Mouse (Mus musculus) heart, adult 8-10 months (tissue): ENCODE results near the gene Wnt1. TPM values are rescaled to one million over a fixed set of nuclear protein-coding genes. Genes with fewer than 3 reads are reported as not detected.

ENCODE experiments used
- DNase-seq: peaks from one replicate; pipeline ENCODE4 v3.0.0; 2022; ENCODE audit warnings: low spot score
- total RNA-seq, 4 experiments: library from RNA; stranded (reverse); gene quantifications; 2 replicates each; pipeline ENCODE4 v1.2.4; 2022

Gene Wnt1
- total RNA-seq, 4 experiments from 2014 or later, result not detected

GRCm38 (mm10) chr15:98834059-98834458, 44.4 kb downstream of the Wnt1 start:
- DNase-seq, result no peak

DNA sequence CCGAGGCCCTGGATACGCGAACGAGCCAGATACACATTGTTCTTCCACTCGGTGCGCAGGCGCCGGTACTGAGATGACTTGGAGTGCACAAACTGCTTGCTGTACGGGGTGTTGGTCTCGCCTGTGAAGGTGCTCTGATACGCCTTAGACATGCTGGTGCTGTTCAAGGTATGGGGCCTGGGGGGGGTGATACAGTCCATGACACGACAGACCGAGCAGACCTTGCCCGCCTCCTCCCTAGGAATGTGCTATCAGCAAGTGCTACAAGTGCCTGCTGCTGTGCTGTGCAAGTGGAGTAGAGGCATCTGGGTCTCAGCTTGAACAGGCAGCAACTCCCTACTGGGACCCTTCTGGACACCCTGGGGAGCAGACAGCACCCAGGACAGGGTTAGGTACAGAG, 45.6 kb downstream of the Wnt1 start:
- no peak for DNase-seq

DNA sequence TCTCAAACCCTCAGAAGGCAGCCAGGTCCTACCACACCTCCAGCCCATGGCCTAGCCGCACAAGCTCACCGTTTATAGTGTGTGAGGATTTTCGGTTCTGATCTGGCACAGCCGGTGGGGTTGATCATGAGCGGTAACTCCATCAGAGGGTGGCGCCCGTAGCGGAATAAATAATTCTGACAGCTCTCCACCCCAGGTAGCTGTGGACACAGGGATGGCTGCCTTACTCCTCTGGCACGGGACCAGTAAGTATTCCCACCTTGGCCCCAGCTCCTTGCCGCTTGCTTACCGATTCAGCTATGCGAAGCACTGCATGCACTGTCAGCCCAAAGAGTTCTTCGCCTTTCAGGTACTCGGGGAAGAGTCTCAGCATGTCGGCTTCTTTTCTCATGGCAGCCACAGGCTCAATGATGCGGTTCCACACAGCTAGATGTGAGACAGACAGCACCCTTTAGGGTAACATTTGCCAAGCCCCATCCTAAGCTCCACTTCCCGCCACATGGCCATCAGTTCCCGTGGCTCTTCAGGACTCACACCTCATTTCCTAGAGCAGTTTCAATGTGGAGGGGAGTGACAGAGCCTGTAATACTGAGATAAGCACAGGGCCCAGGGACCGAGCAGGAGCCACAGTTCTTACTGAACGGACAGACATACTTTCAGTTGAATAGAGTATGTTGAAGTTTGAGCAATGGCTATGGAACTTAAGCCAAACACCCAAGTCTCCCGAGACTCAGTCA, 47.5 kb downstream of the Wnt1 start:
- no peak for DNase-seq

GRCm38 (mm10) chr15:98837743-98838103, 48.1 kb downstream of the Wnt1 start:
- DNase-seq, result no peak

DNA sequence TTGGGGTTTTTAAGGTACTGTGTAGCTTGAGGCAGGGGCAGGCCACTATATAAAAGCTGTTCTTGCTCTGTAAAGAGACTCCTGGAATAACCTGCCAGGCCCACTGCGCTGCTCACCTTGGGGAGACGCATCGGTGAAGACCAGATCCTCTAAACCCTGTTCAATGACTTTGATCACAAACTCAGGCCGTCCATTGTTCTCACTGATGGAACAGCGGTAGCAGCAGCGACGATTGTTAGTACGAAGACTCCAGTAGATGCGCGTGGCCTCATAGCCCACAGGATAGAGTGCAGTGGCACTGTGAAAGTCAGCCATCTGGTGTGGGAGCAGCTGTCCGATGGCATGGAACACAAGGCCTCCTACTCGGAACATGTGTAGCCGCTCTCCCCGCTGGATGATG, 49.5 kb downstream of the Wnt1 start:
- no peak for DNase-seq

DNA sequence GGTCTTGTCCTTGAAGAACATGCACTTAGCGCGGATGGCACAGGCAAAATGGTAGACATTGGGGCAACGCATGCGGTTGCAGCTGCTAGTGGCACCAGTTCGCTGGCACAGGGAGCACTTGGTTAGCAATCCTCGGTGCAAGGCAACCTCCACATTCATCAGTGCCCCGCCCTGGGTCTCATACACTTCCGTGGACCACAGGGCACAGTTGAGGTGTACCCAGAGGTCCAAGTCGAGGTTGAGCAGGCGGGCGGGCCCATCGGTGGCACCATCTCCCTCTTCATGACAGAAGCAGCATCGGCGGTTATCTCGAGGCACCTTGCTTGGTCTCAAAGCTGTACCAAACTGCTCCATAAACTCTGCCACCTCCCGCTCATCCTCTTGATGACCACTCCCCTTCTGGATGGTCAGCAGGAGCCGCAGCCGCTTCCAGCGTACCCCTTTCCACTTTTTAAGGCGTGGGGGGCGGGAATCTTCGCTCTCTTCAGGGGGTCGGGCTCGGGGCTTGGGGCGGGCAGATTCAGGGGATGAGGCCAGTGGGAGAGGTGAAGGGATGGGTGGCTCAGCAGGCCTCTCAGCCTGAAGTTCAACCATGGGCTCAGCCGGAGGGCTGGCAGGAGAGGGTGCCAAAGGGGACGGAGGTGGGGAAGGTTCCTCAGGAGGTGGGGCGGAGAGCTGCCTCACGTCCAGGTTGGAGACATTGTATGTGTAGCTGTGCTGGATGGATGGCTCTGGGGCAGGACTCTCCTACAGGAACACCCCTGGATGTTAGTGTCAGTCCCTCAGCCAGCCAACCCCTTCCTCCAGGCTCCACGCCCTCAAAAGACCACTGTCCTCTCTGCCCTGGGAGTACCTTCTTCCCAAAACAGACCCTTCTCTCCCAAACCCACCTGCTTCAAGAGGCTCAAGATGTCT, 50.3 kb downstream of the Wnt1 start:
- DNase-seq, result no peak

Other genes starting within 250 kb of the Wnt1 start
- gene Ccnt1, start 218.9 kb upstream of the Wnt1 start, total RNA-seq, result 10 to 100 TPM; 26.7 to 34.8 (median 30.0) TPM
- 1 to 10 TPM; 1.6 to 4.2 (median 2.3) TPM for gene 4930415O20Rik, start 218.9 kb upstream of the Wnt1 start, total RNA-seq
- 100 to 1,000 TPM; 136 to 213 (median 183) TPM for gene Adcy6, start 179.8 kb upstream of the Wnt1 start, total RNA-seq
- gene Cacnb3, start 159.0 kb upstream of the Wnt1 start, total RNA-seq, result 1 to 10 TPM; 2.0 to 2.8 (median 2.6) TPM
- gene Ddx23, start 127.0 kb upstream of the Wnt1 start, total RNA-seq, result 10 to 100 TPM; 53.2 to 61.7 (median 56.4) TPM
- 1 to 10 TPM in 3 of 4 experiments, under 1 TPM in 1; 1.00 to 2.1 (median 1.2) TPM for gene Rnd1, start 112.4 kb upstream of the Wnt1 start, total RNA-seq
- gene Ccdc65, start 81.7 kb upstream of the Wnt1 start, total RNA-seq, result 1 to 10 TPM in 1 of 4 experiments, under 1 TPM in 3; 0.41 to 1.1 (median 0.84) TPM
- gene Fkbp11, start 61.7 kb upstream of the Wnt1 start, total RNA-seq, result 1 to 10 TPM; 5.6 to 9.4 (median 7.7) TPM
- gene Arf3, start 26.6 kb upstream of the Wnt1 start, total RNA-seq, result 10 to 100 TPM; 18.0 to 20.9 (median 19.1) TPM
- under 1 TPM in 3 of 4 experiments, not detected in 1; 0.16 to 0.44 (median 0.26) TPM for gene Wnt10b, start 11.7 kb upstream of the Wnt1 start, total RNA-seq
- gene Ddn, start 19.6 kb downstream of the Wnt1 start, total RNA-seq, result under 1 TPM; 0.63 to 0.84 (median 0.72) TPM
- gene Prkag1, start 41.7 kb downstream of the Wnt1 start, total RNA-seq, result 100 to 1,000 TPM in 2 of 4 experiments, 10 to 100 TPM in 2; 96.7 to 129 (median 109) TPM
- 10 to 100 TPM; 54.7 to 66.1 (median 59.8) TPM for gene Kmt2d, start 81.3 kb downstream of the Wnt1 start, total RNA-seq
- gene Rhebl1, start 104.7 kb downstream of the Wnt1 start, total RNA-seq, result 1 to 10 TPM; 1.2 to 2.8 (median 1.9) TPM
- gene Dhh, start 108.7 kb downstream of the Wnt1 start, total RNA-seq, result 1 to 10 TPM in 2 of 4 experiments, under 1 TPM in 2; 0.72 to 1.6 (median 1.0) TPM
- gene Lmbr1l, start 128.4 kb downstream of the Wnt1 start, total RNA-seq, result 10 to 100 TPM in 2 of 4 experiments, 1 to 10 TPM in 2; 7.3 to 12.2 (median 10.0) TPM
- gene Tuba1b, start 144.7 kb downstream of the Wnt1 start, total RNA-seq, result 100 to 1,000 TPM; 106 to 156 (median 115) TPM
- gene Gm49450, start 163.7 kb downstream of the Wnt1 start, total RNA-seq, result not detected
- 10 to 100 TPM; 37.4 to 83.6 (median 67.3) TPM for gene Tuba1a, start 163.8 kb downstream of the Wnt1 start, total RNA-seq
- gene Tuba1c, start 240.0 kb downstream of the Wnt1 start, total RNA-seq, result 10 to 100 TPM; 32.2 to 40.4 (median 33.3) TPM